Mouse (Mus musculus) cortical plate, adult 2 months (tissue): ENCODE data around the gene Syngr2. TPM values are rescaled to one million over a fixed set of nuclear protein-coding genes. Genes with fewer than 3 reads are reported as not detected.

Experiments
- H3K27ac ChIP-seq: fragments of 200-500 bp; 2 replicates; pipeline ENCODE4 v1.5.1; 2012; ENCODE audit warnings: low read length, control low read depth, inconsistent platforms; ENCODE audit not compliant: insufficient read depth
- H3K4me1 ChIP-seq: fragments of 200-500 bp; 2 replicates; pipeline ENCODE4 v1.6.1; 2011; ENCODE audit warnings: low read length; ENCODE audit not compliant: control insufficient read depth, insufficient read depth
- H3K4me3 ChIP-seq: fragments of 200-500 bp; 2 replicates; pipeline ENCODE4 v1.5.1; 2011; ENCODE audit warnings: mild to moderate bottlenecking, low read length, control low read depth; ENCODE audit not compliant: insufficient read depth
- CTCF ChIP-seq: fragments of 200-500 bp; IDR thresholded peaks from 2 replicates; pipeline ENCODE4 v1.5.1; 2011; ENCODE audit warnings: mild to moderate bottlenecking, control low read depth, low read length; ENCODE audit not compliant: insufficient read depth; ENCODE audit errors: extremely low read depth
- POLR2A ChIP-seq: fragments of 200-500 bp; IDR thresholded peaks from 2 replicates; pipeline ENCODE4 v1.6.1; 2011; ENCODE audit warnings: mild to moderate bottlenecking, low read length, control low read depth; ENCODE audit not compliant: insufficient read depth; ENCODE audit errors: extremely low read depth
- polyA plus RNA-seq: library from polyadenylated mRNA; depleted of rRNA; stranded (reverse); fragments of >200 nt; gene quantifications from 2 replicates; pipeline ENCODE4 v1.2.3, GENCODE M21; 2012

Gene Syngr2
- polyA plus RNA-seq, 1 experiment, result 13.5 TPM

DNA sequence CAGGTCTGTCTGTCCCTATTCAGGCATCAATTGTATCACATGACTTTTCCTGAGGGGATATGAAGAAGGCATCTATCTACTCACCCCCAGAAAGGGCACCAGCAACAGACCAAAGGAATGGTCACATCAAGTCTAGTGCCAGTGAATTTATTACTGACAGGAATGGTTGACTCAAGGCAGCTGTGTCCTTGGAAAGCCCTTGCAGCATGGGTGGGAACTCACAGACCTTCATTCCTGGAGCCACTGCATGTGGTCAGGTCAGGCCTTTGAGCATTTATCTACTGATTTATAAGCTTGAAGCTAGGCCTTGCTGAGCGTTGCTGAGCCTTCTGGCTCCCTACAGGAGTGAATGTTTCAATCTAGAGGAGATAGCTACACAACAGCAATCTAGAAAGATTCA lies 31.4 kb downstream of the Syngr2 start:
- TF ChIP-seq POLR2A (no peak), CTCF (no peak)
- Histone ChIP-seq H3K4me3 (no peak overlapping the region), H3K27ac (no peak overlapping the region), H3K4me1 (no peaks in the 10 kb centered on the region)

DNA sequence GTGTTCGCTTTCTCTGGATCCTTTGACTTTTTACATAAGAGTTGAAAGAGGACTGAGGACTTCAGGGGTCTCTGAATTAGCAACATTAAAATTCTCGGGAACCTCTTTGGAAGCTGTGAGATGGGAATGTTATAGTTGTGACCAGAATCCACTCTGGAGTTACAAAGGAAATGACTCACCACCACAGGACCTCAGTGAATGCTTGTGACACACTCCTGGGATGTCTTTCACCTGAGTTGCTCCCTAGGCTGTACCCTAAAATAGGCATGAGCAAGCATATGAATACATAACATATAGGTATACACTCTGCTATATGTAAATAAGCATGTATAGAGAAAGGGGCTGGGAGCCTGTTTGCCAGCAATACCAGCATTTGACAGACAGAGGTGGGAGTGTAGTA lies 34.0 kb downstream of the Syngr2 start:
- TF ChIP-seq CTCF (no peak), POLR2A (no peak)
- H3K4me3 ChIP-seq, result no peak overlapping the region
- no peaks in the 10 kb centered on the region for H3K4me1 ChIP-seq
- H3K27ac ChIP-seq, result no peak overlapping the region

DNA sequence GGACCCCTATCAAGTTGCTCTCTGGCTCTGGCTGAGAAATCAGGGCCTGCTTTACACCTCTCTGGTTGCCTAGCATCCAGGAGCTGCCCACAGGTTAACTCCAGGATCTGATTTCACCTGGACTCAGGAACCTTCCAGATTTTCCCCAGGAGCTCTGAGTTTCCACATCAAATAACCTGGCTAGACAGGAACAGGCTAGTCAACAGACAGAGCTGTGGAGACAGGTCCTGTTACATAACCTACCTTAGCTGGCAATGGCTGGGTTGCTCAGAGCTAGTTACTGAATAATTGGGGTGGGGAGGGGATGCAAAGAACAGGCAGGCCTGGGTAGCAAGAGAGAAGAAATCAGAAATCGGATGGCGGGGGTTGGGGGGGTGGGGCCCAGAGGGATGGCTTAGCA lies 35.5 kb downstream of the Syngr2 start:
- H3K4me3 ChIP-seq, result no peak overlapping the region
- no peak overlapping the region for H3K27ac ChIP-seq
- H3K4me1 ChIP-seq, result no peaks in the 10 kb centered on the region
- TF ChIP-seq CTCF, result no peak
- no peak for TF ChIP-seq POLR2A

DNA sequence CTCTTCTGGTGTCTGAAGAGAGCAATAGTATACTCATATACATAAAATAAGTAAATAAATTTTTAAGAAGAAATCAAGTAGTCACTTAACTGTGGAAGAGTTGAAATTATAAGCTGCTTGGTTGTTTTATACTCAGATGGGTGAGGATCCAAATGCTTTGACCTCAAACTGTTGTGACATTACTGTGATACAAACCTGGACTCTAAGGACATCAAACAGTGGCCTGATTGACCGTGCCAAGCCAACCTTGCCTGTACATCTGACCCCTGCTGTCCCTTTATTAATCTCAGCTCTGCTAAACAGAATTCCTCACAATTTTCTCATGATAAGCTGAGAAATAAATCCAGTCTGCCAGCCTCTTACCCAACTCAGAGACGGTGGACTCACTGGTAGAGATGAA lies 36.2 kb downstream of the Syngr2 start:
- no peaks in the 10 kb centered on the region for H3K4me1 ChIP-seq
- H3K4me3 ChIP-seq, result no peak overlapping the region
- TF ChIP-seq CTCF, result no peak
- no peak for TF ChIP-seq POLR2A
- H3K27ac ChIP-seq, result no peak overlapping the region

GRCm38 (mm10) chr11:117846640-117847039 lies 37.2 kb downstream of the Syngr2 start:
- Histone ChIP-seq H3K4me1 (no peaks in the 10 kb centered on the region), H3K27ac (no peak overlapping the region), H3K4me3 (no peak overlapping the region)
- TF ChIP-seq CTCF (no peak), POLR2A (no peak)

GRCm38 (mm10) chr11:117847593-117848215 lies 38.2 kb downstream of the Syngr2 start:
- Histone ChIP-seq H3K4me3 (no peak overlapping the region; the same call in 1 of the 2 replicates), H3K27ac (0 out of 2 replicates have a peak overlapping the region, but pooled peaks have one; percentile 49), H3K4me1 (no peaks in the 10 kb centered on the region)
- TF ChIP-seq POLR2A, result no peak
- TF ChIP-seq CTCF, result no peak

DNA sequence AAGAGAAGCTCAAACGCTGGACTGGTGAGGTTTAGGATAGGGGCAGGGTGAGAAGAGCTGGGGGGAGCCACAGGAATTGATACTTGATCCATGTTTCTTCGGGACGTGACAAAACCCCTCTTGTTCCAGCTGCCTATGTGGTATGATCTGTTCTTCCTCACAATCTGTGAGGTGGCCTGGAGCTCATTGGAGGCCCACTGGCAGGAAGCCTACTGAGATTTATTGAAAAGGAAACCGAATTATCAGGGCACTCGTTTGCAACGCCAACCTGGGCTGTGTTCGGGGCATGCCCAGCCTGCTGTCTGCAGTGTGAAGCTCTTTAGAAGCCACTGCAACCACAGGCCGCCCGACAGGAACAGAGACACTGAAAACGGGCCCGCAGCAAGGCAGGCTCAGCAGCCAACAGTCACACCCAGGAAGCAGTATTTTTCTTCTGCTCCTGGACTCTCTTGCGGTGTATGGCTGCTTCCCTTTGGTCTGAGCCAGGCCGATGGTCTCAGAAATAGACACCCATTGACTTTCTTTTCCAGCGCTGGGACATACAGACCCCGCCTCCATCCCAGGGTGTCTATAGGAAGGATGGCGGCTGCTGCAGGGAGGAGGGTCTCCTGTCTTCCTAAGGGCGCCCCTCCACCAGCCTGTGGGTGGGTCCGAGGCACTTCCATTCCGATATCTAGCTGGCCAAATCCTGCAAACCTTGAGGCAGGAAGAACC lies 39.0 kb downstream of the Syngr2 start:
- Histone ChIP-seq H3K4me1 (no peaks in the 10 kb centered on the region), H3K27ac (peak overlapping the region; percentile 49)
- TF ChIP-seq CTCF (no peak), POLR2A (no peak)

GRCm38 (mm10) chr11:117848985-117849671 lies 39.7 kb downstream of the Syngr2 start, which contains the start of gene Birc5:
Gene Birc5 (plus strand): TSS chr11:117849251.
- Histone ChIP-seq H3K27ac (peak within 1 kb of the TSS; percentile 49), H3K4me1 (no peaks in the 10 kb centered on the region), H3K4me3 (peak within 1 kb of the TSS; percentile 53)
- TF ChIP-seq POLR2A (peak; percentile 94), CTCF (no peak)

More for the DNA sequence above, 39.0 kb downstream of the Syngr2 start:
- peak overlapping the region; percentile 53 for H3K4me3 ChIP-seq

DNA sequence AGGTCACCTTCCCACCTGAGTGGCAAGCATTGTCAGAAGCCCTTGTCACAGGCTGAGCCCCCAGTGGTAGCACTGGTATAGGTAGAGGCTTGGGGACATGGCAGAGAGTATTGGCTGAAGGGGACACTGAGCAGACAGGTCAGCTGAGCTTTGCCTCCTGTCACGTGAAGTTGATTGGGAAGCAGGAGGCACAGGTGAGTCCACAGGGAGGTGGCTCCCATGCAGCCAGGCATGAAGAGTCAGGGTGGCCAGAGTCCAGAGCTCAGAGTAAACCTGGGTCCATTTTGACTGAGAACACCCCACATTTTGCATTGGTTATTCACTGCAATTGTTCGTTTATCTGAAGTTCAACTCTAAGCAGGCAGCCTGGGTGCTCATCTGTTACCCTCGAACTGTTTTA lies 43.4 kb downstream of the Syngr2 start:
- Histone ChIP-seq H3K4me1 (no peaks in the 10 kb centered on the region), H3K27ac (no peak overlapping the region), H3K4me3 (no peak overlapping the region)
- no peak for TF ChIP-seq POLR2A
- TF ChIP-seq CTCF, result no peak

- Histone ChIP-seq H3K4me3 (no peak overlapping the region), H3K27ac (no peak overlapping the region), H3K4me1 (no peaks in the 10 kb centered on the region)
- TF ChIP-seq POLR2A, result no peak
- no peak for TF ChIP-seq CTCF
Observed at GRCm38 (mm10) chr11:117854241-117854640, 44.8 kb downstream of the Syngr2 start.
